Mouse (Mus musculus) testis, adult 2 months (tissue): Measurements from ENCODE around the gene Fam110a.

Source experiments
- CTCF ChIP-seq: fragments of 200-500 bp; IDR thresholded peaks from 2 replicates; pipeline ENCODE4 v1.5.1; 2012; ENCODE audit warnings: low read depth, mild to moderate bottlenecking, inconsistent platforms, low read length, moderate library complexity; ENCODE audit not compliant: control insufficient read depth, insufficient read depth, insufficient replicate concordance
- POLR2A ChIP-seq: fragments of 200-500 bp; IDR thresholded peaks from 2 replicates; pipeline ENCODE4 v1.6.1; 2012; ENCODE audit warnings: low read depth, mild to moderate bottlenecking, inconsistent platforms, low read length, moderate library complexity; ENCODE audit not compliant: control insufficient read depth

GRCm38 (mm10) chr2:151972880-151973594, 7.0 kb downstream of the Fam110a start:
- TF ChIP-seq CTCF (no peak), POLR2A (no peak; the same call in 1 of the 2 replicates)
